Mouse (Mus musculus) megakaryocyte, embryonic 14.5 days (primary cell): ENCODE results near the gene Hist1h4a.

Experiments used
- FLI1 ChIP-seq: IDR thresholded peaks from 2 replicates; pipeline ENCODE4 v1.6.1; 2012; ENCODE audit warnings: low read length, inconsistent platforms, mixed read lengths
- GATA1 ChIP-seq: IDR thresholded peaks from 3 replicates; pipeline ENCODE4 v1.6.1; 2012; ENCODE audit warnings: mixed read lengths, low read length, inconsistent platforms, borderline replicate concordance

GRCm38 (mm10) chr13:23768834-23769397 is 7.9 kb upstream of the Hist1h4a start:
- TF ChIP-seq GATA1 (no peak), FLI1 (no peak)
